Mouse (Mus musculus) testis, postnatal 10 days (tissue): ENCODE data around the gene Nr2f6.

ENCODE experiments used
- DNase-seq: peaks from one replicate; pipeline ENCODE4 v3.0.0; 2021; ENCODE audit warnings: low spot score

Gene Nr2f6

GRCm38 (mm10) chr8:71381421-71381970, at the start of gene Nr2f6:
Gene Nr2f6, minus strand, starts transcription at chr8:71381960.
- peak; percentile 87 for DNase-seq

- DNase-seq, result no peak
These were observed 40.4 kb upstream of the Nr2f6 start for GRCm38 (mm10) chr8:71422121-71422520.

- no peak for DNase-seq
These were observed 29.9 kb upstream of the Nr2f6 start for GRCm38 (mm10) chr8:71411535-71412273.

GRCm38 (mm10) chr8:71408231-71408630, 26.5 kb upstream of the Nr2f6 start:
- DNase-seq, result no peak

- no peak for DNase-seq
These were observed 25.7 kb upstream of the Nr2f6 start for GRCm38 (mm10) chr8:71407441-71407840.

GRCm38 (mm10) chr8:71406099-71407015, 24.6 kb upstream of the Nr2f6 start:
- peak; percentile 82 for DNase-seq

- peak; percentile 99 for DNase-seq
These were observed 23.8 kb upstream of the Nr2f6 start, which contains the start of gene Ankle1 for GRCm38 (mm10) chr8:71405401-71406098. Gene Ankle1, plus strand, starts transcription at chr8:71406010.

- DNase-seq, result no peak
These were observed 23.2 kb upstream of the Nr2f6 start for GRCm38 (mm10) chr8:71404951-71405351.

GRCm38 (mm10) chr8:71404011-71404410, 22.3 kb upstream of the Nr2f6 start:
- DNase-seq, result no peak

- peak; percentile 32 for DNase-seq
These were observed 21.5 kb upstream of the Nr2f6 start for GRCm38 (mm10) chr8:71403107-71403885.

- DNase-seq, result peak; percentile 36
These were observed 20.7 kb upstream of the Nr2f6 start for GRCm38 (mm10) chr8:71402446-71402964.

- DNase-seq, result peak; percentile 36
These were observed 19.7 kb upstream of the Nr2f6 start for GRCm38 (mm10) chr8:71401454-71401853.

- DNase-seq, result peak; percentile 35
These were observed 19.1 kb upstream of the Nr2f6 start for GRCm38 (mm10) chr8:71400826-71401225.

GRCm38 (mm10) chr8:71397701-71398100, 15.9 kb upstream of the Nr2f6 start:
- no peak for DNase-seq

- DNase-seq, result peak; percentile 91
These were observed 15.0 kb upstream of the Nr2f6 start, which contains the start of gene Babam1 for GRCm38 (mm10) chr8:71396639-71397305. Gene Babam1, plus strand, starts transcription at chr8:71396861.

GRCm38 (mm10) chr8:71395629-71396028, 13.9 kb upstream of the Nr2f6 start, which contains the start of gene Ushbp1:
Gene Ushbp1, minus strand, starts transcription at chr8:71395802.
- DNase-seq, result no peak

GRCm38 (mm10) chr8:71395071-71395470, 13.3 kb upstream of the Nr2f6 start:
- DNase-seq, result no peak

- no peak for DNase-seq
These were observed 12.7 kb upstream of the Nr2f6 start for GRCm38 (mm10) chr8:71394481-71394880.

GRCm38 (mm10) chr8:71392871-71393270, 11.1 kb upstream of the Nr2f6 start:
- no peak for DNase-seq

- no peak for DNase-seq
These were observed 10.6 kb upstream of the Nr2f6 start for GRCm38 (mm10) chr8:71392391-71392790.
